Mouse (Mus musculus) ovary, adult 18-20 months (tissue): ENCODE data around the gene Rpl36.
A peak's percentile ranks its signal among the peaks of the same experiment; 100 is the strongest.

Source experiments
- DNase-seq: peaks from one replicate; pipeline ENCODE4 v3.0.0; 2022; ENCODE audit warnings: low spot score, mixed read lengths

Rpl36 gene

GRCm38 (mm10) chr17:56613236-56613844, at the start of gene Rpl36:
Gene Rpl36 (plus strand): TSS chr17:56613416.
- DNase-seq: peak; percentile 88

DNA sequence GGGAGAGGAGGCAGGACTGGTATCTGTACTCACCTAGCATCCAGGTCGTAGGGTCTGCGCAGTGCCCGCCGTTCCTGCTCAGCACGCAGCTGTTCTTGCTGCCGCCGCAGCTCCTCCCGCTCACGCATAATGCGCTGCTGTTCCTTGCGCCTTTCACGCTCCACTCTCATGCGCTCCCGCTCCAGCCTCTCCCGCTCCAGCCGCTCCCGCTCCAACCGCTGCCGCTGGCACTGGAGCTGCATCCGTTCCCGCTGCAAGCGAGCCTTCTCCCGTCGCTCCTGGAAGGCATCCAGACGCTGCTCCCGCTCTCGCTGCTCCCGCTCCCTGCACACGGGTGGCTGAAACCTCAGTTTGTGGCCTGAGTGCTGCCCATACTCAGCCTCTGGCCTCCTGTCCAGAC, 46.9 kb upstream of the Rpl36 start:
- DNase-seq: no peak

GRCm38 (mm10) chr17:56566918-56567317, 46.3 kb upstream of the Rpl36 start:
- DNase-seq: no peak

DNA sequence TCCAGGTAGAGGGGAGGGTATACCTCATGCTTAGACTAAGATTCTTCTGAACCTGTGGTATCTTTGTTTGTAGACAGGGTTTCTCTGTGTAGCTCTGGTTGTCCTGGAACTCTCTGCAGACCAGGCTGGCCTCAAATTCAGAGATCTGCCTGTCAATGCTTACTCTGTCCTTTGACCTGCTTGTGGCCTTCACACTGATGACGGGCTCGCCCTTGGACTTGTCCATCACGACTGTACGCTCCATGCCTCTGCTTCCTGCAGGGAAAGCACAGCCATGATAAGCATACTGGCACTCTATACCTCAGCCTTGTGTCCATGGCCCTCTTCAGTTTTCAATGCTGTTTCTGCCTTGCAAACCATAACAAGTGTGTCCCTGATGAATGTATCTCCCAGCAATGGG, 45.8 kb upstream of the Rpl36 start:
- no peak for DNase-seq

DNA sequence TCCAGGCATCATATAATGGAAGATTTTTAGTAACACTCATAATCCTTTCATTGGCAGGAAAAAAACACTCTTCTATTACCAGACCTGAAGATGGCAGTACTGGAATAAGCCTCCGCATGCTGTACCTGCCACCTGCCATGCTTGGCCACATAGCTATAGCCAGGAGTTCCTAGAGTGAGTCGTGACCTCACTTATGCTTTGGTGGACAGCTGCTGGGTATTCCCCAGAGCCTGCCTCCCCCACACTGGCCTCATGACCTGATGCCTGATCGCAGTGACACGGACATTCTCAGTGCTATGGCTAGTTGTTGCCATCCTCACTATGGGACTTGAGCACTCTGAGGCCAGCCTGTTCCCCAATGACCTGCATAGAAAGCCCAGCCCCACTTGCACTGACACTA, 42.9 kb upstream of the Rpl36 start:
- DNase-seq: no peak

DNA sequence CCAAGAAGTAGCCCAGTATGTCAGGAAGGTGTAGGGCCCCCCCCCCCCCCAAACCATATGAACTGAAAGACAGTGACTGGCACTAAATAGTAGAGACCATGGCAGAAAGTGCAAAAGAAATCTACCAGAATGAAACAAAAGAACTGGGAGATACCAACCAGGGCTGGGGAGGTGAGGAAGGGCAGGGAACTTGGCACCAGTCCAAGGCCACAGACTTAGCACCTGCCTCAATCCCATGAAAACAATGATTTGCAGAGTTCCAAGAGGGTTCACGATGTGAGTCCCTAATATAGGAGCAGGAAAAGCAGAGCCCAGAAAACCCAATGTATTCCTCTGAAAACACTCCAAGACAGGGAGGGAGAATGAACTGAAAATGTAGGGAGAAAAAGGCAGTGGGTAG, 41.1 kb upstream of the Rpl36 start:
- no peak for DNase-seq

- DNase-seq: no peak
These were observed 40.3 kb upstream of the Rpl36 start for GRCm38 (mm10) chr17:56572939-56573338.

GRCm38 (mm10) chr17:56583071-56583470, 30.1 kb upstream of the Rpl36 start:
- DNase-seq: no peak

- peak; percentile 66 for DNase-seq
These were observed 29.5 kb upstream of the Rpl36 start for GRCm38 (mm10) chr17:56583611-56584256.

GRCm38 (mm10) chr17:56584257-56585130, 28.7 kb upstream of the Rpl36 start, which contains the start of the genes Safb2 and Safb:
Gene Safb2 (minus strand): TSS chr17:56584585.
Gene Safb (plus strand): TSS chr17:56584825.
- DNase-seq: peak; percentile 100

DNA sequence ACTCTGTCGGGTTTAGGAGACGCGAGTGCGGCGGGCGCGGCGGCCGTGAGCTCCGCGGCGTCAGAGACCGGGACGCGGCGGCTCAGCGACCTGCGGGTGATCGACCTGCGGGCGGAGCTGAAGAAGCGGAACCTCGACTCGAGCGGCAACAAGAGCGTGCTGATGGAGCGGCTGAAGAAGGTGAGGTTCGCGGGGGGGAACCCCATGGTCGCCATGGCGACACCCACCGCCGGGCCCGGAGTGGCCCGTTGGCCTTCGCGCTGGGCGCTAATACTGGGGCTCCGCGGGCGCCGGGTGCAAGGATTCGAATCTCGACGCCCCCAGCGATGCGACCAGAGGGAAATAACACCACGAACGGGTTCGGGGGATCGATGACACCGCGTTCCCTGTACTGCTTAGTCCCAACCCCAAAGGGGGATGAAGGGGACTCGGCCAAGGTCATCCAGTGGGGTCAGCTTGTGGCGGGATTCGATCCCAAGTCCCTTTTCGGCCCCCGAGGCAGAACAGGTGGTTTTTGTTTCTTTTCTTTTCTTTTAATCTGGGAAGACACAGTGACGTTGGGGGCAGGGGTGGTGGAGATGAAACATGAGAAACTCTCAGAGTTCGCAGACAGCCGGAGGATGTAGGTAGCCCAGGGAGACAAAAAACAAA, 27.9 kb upstream of the Rpl36 start:
- DNase-seq: peak; percentile 30

GRCm38 (mm10) chr17:56587773-56588172, 25.4 kb upstream of the Rpl36 start:
- no peak for DNase-seq

- DNase-seq: no peak
These were observed 24.3 kb upstream of the Rpl36 start for GRCm38 (mm10) chr17:56588921-56589320.

DNA sequence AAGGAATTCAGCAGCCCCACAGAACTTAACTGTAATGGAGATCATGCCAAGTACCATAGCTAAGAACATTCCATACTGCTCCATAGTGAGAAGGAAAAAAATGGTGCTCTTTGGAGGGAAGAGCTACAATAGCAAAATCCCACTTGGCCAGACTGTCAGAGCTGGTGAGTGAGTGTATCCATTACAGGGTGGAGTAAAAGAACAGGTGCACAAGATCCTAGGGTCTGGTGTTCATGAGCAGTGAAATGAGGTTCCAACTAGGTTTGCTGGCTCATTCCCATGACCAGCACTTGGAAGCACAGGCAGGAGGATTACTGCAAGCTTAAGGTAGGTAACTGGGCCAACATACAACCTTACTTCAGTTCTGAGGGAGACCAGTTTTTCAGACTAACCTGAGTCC, 20.7 kb upstream of the Rpl36 start:
- no peak for DNase-seq

DNA sequence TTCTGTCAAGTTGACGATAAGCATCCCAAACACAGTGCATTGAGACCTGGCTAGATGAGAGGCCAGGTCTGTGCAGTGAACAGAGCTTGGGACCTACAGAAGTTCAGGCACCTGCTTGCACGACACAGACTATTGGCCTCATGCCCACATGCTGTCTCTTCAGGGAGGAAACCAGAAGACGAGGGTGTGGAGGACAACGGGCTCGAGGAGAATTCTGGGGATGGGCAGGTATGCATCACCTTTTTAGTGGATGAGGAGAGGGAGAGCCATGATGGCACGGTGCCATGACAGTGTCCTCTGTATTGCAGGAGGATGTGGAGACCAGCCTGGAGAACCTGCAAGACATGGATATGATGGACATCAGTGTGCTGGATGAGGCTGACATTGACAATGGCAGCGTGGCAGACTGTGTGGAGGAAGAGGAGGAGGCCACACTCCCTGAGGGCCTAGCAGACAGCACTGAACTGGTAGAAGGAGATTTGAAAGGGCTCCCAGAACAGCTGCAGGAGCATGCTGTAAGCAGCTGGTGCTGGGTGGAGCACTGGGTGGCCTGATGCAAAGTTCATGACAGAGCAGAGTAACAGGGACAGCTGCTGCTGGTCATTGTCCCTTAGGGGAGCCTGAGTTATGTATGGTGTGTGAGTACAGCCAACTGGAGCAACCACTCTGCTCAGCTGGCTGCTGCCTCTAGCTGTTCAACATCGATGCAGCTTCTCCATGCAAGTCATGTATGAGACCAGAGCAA, 19.5 kb upstream of the Rpl36 start:
- no peak for DNase-seq

DNA sequence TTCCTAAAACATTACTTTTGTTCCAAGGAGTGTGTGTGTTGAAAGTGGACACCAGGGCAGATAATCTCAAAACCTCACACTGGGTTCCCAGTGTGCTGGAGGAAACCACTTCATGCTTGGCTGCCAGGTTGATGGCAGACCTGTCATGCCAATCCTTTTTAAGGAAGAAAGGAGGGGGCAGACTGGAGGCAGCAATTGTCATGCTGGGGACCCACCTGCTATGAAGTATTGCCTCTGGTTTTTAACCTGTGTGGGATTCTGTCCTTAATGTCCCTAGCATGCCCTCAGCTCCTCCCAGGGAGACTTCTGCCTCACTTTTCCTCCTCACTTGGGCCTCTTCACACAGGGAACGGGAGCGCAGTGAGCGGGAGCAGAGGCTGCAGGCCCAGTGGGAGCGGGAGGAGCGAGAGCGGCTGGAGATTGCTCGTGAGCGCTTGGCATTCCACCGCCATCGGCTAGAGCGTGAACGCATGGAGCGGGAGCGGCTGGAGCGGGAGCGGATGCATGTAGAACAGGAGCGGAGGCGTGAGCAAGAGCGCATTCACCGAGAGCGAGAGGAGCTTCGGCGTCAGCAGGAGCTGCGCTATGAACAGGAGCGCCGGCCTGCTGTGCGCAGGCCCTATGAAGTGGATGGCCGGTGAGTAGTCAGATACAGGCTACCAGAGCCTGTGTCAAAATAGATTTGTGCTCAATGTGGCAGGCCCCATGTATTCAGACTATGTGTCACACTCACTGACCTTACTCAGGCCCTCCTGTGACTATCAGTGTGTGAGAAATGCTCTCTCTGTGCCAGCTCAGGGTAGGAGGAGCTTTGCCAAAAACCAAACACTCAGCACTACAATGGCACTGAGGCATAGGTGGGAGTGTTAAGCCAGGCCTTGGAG, 9.8 kb upstream of the Rpl36 start:
- no peak for DNase-seq

- DNase-seq: no peak
These were observed 9.2 kb upstream of the Rpl36 start for GRCm38 (mm10) chr17:56604070-56604380.

DNA sequence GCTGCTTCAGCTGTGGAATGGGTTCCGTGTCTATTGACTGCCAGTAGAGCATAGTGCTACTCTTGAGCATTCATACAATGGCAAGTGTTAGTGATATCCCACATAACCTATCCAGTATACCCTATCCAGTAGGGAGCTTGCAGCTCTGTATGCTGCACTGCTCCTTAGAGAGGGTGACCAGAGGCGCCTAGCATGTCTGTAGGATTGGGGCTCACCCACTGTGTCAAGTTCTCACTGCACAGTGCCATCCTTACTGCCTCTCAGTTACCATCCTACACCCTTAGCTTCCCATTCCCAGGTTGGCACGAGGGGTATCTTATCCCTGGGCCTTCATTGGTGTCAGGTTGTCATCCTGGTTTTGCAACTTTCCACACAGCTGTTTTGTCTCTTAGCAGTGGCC, 8.8 kb upstream of the Rpl36 start:
- no peak for DNase-seq

DNA sequence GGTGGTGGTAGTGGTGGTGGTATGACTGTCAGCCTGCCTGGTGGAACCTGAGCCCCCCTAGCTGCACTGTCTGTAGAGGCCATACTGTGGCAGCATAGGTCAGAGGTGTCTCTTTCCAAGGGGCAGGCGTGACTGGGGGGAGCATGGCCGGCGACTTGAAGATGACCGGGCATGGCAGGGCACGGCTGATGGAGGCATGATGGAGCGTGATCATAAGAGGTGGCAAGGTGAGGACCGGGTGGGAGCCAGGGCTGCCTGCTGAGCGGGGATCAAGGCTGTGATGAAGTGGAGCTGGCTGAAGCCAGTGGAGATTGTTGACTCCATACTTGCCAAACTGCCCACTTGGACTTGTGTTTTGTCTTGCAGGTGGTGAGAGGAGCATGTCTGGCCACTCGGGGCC, 7.8 kb upstream of the Rpl36 start:
- no peak for DNase-seq

GRCm38 (mm10) chr17:56607521-56608062, 5.6 kb upstream of the Rpl36 start:
- no peak for DNase-seq

DNA sequence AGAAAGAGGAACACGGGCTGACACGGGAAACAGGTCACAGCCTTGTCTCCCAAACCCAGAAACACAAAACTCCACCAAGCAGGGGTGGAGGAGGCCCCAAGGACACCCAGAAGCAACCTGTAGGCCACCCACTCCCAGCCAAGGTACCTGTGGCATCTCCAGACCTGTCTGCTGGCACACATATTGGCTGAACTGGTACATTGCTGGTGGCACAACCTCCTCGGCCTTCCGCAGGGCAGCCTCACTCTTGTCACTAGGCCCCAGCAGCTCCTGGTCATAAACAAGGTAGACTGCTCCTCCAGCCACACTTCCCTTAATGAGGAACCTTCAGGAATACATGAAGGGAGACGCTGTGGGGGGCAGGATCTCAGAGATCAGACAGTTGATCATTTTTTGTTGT, 4.5 kb upstream of the Rpl36 start:
- DNase-seq: no peak
